Mouse (Mus musculus) embryonic stem cell, embryonic (primary cell): ENCODE data around the gene Slc48a1.

Experiments
- CTCF ChIA-PET, 4 experiments: fragments of 300-600 bp in 2 of 4; fragments of 350-600 bp in 2 of 4; sonication (Branson Sonifier 250); formaldehyde crosslinking; loops; one replicate each; lab custom pipeline; 2022; ENCODE audit warnings: inconsistent platforms in 2 of 4; lab: Charles Lee
- POLR2A ChIA-PET, 4 experiments: fragments of 300-600 bp in 2 of 4; fragments of 350-600 bp in 2 of 4; sonication (Branson Sonifier 250); formaldehyde crosslinking; loops; one replicate each; lab custom pipeline; 2022; ENCODE audit warnings: antibody characterized with exemption in 4 of 4, inconsistent platforms in 1 of 4; lab: Charles Lee

The Slc48a1 gene

DNA sequence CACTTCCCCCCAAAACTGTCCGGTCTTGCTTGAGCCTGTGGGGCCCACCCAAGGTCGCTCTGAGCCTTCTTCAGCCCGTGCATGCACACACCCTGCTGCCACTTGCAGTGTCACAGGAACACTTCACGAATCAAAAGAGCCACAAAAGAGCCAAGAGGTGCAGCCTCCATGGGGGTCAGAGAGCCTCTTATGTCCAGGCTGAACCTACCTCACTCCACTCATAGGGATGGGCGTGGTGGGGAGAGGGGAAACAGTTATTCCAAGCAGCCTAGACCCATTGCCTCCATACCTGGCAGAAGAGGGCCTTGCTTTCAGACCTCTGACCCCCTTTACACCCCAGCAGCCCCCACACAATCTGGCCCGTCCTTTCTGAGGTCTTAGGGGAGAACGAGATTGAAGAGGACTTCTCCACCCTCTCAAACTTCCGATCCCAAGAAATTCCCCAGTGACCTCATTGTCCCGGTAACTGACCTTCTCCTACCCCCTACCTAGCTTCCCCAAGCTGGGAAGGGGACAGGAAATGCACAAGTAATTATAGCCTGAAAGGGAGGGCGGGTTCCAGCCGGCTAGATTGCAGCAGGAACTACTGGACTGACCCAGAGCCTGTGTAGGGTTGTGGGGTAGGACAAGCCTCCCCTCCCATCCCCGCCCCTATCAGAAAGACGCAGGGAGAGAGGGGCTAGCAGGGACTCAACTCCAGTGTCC, 13.1 kb upstream of the Slc48a1 start:
- ChIA-PET CTCF (interaction anchor here in 1 of 4 experiments (1.1 to 2.3 kb wide), 4 partner anchors 11 to 100 kb away, joined by 3 to 10 read pairs (median 8); no protein-coding TSS in a partner anchor), POLR2A (interaction anchor here in 3 of 4 experiments (1.0 to 1.5 kb wide), 6 partner anchors 9 to 19 kb away, joined by 3 to 4 read pairs (median 4); no protein-coding TSS in a partner anchor)

DNA sequence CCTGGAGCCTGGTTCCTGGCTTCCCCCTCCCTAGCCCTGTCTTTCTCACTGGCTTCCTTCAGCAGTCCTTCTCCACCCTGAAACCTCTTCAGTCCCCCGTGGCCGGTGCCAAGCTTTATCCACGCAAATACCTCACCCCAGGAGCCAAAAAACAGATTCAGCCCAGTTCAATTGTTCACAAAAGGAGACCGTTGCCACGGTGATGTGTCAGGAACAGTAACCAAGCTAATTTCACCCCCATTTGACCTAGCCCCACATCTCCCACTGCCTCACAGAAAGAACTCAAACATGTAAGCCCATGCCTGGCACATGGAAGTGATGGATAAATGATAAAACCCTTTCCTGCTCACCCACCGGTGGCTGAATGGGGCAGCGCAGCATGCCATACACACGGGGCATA, 12.1 kb upstream of the Slc48a1 start:
- ChIA-PET CTCF (interaction anchor here in 3 of 4 experiments (0.6 to 3.2 kb wide), 12 partner anchors 11 to 1925 kb away, joined by 3 to 24 read pairs (median 9); partner anchors contain the start of gene Tmem106c (in 2 of the 3)), POLR2A (interaction anchor here in 3 of 4 experiments (0.5 to 3.3 kb wide), 8 partner anchors 10 to 22 kb away, joined by 3 to 20 read pairs (median 4); no protein-coding TSS in a partner anchor)

DNA sequence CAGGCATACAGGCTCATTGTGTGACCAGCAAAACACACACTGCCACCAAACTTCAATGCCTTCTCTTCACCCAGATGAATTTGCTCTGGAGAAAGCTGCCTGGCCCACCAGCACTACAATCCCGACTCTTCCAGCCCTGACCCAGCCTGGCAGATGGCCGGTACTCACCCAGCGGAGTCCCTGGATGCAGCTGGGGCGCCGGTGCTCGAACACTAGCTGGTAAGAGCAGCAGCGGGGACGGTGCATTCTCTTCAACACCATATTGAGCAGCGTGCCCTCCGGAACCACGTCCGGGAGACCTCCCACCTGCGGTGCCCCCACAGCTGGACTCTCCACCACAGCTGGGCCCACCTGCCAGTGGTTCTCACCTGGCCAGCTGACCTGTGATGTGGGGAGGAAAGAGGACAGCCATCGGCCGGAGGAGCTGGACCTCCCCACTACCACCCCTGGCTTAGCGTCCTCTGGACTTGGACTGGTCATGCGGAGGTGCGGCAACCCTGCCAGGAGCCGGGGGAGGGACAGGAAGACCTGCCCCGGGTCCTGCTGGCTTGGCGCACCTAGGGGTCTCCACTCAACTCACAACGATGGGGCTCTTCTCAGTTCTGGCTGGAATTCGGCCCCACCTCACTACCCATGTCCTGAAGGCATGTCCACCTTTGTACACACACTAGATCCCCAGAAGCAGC, 11.6 kb upstream of the Slc48a1 start:
- CTCF ChIA-PET = interaction anchor here (0.5 to 3.2 kb wide), 23 partner anchors 10 to 1924 kb away, joined by 3 to 24 read pairs (median 6); partner anchors contain the start of gene Tmem106c (in 2 of the 4)
- POLR2A ChIA-PET = interaction anchor here in 2 of 4 experiments (0.8 to 3.3 kb wide), 8 partner anchors 10 to 236 kb away, joined by 3 to 20 read pairs (median 6); no protein-coding TSS in a partner anchor

DNA sequence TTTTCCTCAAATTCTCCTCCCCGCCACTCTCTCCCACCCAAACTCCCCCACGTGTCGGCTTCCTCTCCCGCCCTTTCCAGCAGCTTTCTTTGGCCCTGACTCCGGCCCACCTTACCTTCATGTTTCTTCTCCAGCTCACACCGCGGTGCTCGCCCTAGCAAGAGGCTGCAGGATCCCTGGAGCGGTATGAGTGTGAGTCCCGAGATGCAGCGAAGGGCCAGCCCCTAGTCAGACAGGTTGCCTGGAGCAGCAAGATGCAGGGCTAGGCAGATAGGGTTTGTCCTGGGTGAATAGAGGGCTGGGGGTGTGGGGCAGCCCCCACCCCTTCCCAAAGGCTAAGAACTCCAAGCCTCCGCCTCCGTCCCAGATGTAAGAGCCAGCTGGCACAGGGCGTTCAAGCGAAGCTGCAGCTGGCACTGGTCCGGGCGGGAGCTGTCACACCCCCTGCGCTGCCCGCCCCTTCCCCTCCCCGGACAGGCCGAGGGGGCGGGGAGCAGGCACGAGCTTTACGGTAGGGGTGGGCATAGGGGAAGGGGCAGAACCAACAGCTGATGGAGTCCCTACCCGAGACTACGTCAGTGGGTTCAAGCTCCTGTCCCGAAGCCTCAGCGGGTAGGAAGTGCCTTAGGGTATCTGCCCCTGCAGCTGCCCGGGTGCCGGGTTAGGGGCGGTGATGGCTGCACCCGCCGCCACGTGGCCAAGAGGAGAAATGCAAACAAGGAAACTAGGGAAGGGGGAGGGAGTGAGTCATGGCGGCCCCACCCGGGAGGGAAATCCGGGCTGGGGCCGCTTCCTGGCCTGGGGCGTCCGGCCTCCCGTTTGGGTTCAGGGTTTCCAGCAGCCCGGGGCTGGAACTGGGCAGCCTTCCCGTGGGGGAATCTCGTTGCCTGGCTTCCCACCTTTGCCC, 10.8 kb upstream of the Slc48a1 start, which contains the start of gene Rapgef3:
Gene Rapgef3, minus strand, starts transcription at position 693 of the 907 bp plus-strand sequence.
- POLR2A ChIA-PET = interaction anchor here in 3 of 4 experiments (0.7 to 3.3 kb wide), 9 partner anchors 11 to 237 kb away, joined by 3 to 20 read pairs (median 4); no protein-coding TSS in a partner anchor
- CTCF ChIA-PET = interaction anchor here (0.5 to 3.2 kb wide), 25 partner anchors 9 to 401 kb away, joined by 3 to 24 read pairs (median 5); partner anchors contain the start of genes Tmem106c (in 2 of the 4) and Slc48a1 (in 1 of the 4)

DNA sequence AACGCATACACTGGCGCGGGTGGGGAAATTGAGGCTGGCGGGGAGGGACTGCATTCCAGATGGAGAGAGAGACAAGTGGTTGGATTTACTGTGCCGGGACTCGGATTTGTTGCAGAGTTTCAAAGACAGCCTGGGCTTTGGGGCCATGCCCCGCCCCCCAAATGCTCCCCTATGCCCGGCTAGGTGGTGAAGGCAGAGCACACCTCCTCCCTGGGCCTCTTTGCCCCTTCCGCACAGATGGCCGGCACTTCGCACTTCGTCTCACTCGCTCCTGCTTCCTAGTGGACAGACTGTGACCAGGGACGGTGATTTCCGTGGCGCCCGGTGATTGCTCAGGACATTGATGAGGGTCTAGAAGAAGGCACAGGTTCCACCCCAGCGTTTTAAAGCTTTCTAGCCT, 10.1 kb upstream of the Slc48a1 start:
- CTCF ChIA-PET = interaction anchor here (0.9 to 4.4 kb wide), 15 partner anchors 8 to 105 kb away, joined by 3 to 24 read pairs (median 9); partner anchors contain the start of gene Slc48a1 (in 1 of the 4)
- POLR2A ChIA-PET = interaction anchor here in 3 of 4 experiments (0.7 to 3.3 kb wide), 9 partner anchors 8 to 40 kb away, joined by 3 to 20 read pairs (median 4); no protein-coding TSS in a partner anchor

DNA sequence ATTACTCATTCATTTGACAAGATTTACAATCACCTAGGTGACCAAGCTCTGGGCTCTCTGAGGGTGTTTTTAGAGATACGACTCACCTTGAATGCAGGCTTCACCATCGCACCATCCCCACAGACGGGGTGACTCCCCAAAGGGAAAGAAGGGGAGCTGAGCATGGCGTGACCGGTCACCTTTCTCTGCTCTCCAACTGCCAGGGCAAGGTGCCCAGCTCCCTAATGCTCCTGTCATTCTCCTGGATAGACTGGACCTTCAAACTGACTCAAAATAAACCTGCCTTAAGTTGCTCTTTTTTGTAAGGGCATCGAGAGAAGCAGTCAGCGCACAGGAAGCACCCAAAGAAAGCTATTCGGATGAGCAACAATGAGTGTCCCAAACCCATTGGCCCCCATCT, 8.0 kb upstream of the Slc48a1 start:
- ChIA-PET CTCF (interaction anchor here in 3 of 4 experiments (0.6 to 4.4 kb wide), 6 partner anchors 12 to 107 kb away, joined by 3 to 15 read pairs (median 4); no protein-coding TSS in a partner anchor), POLR2A (interaction anchor here in 2 of 4 experiments (1.1 to 2.1 kb wide), 4 partner anchors 9 to 11 kb away, joined by 3 to 11 read pairs (median 4); no protein-coding TSS in a partner anchor)

DNA sequence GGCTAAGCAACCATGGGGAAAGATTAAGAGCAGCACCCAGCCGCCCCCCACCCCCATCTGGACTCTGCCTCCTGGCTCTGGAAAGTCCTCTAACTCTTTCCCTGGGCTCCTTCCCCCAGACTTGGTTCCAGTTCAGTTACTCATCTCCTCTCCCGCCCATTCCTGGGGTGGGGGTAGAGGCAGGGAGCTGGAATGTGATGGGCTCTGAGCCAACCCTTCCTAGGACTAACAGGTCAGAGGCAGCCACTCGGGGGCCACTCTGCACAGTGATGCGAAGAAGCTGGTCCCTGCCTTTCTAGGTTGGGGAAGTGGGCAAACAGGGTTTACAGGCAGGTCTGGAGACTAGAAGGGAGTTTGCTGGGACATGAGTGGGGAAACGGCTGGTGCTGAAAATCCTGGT, 5.2 kb upstream of the Slc48a1 start:
- CTCF ChIA-PET = interaction anchor here in 2 of 4 experiments (0.6 to 1.6 kb wide), 4 partner anchors 10 to 129 kb away, joined by 3 to 5 read pairs (median 4); no protein-coding TSS in a partner anchor

DNA sequence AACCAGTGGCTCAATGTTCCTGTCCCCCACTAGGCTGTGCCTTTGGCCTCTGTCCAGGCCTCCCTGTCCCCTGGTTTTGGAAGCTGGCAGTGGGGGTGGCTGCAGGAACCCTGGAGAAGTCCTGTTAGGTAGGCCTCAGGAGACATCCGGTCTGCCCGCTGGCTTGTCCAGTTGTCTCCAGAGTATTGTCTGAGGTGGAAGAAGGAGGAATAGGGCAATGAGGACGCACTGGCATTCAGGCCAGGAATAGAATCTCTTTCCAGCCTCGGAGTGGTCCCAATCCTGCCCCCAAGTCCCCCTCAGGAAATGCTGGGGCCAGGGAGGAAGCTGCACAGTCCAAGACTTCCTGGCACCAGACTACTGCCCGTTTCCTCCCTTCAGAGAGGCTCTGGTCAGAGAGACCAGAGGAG, 4.4 kb upstream of the Slc48a1 start:
- ChIA-PET CTCF (interaction anchor here in 2 of 4 experiments (0.7 to 1.6 kb wide), 2 partner anchors 9 to 13 kb away, joined by 4 to 6 read pairs; no protein-coding TSS in a partner anchor), POLR2A (no interaction called here)

More for the DNA sequence above, 5.2 kb upstream of the Slc48a1 start:
- POLR2A ChIA-PET = interaction anchor here in 1 of 4 experiments (0.5 to 1.8 kb wide), 2 partner anchors 15 to 989 kb away, joined by 7 to 11 read pairs; no protein-coding TSS in a partner anchor

DNA sequence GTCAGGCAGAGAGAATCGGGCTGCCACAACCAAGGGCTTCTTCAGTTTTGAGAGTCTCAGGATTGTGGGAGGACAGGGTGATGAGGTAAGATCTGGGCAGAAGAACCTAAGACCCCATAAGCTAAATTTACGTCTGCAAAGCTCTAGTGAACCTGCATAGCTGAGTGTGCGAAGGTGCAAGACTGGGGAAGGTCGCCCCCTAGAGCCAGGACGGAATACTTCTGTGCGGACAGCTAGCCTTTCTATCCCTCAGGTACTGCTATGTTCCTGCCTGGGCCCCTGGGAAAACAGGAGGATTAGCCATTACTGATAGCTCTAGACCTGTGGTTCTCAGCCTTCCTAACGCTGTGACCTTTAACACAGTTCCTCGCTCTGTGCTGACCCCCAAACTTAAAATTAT, 1.8 kb upstream of the Slc48a1 start:
- ChIA-PET POLR2A (interaction anchor here in 2 of 4 experiments (0.6 to 2.0 kb wide), 11 partner anchors 8 to 82 kb away, joined by 3 to 9 read pairs (median 3); no protein-coding TSS in a partner anchor), CTCF (interaction anchor here (0.5 to 3.4 kb wide), 60 partner anchors 8 to 932 kb away, joined by 3 to 53 read pairs (median 4); partner anchors contain the start of genes Rapgef3 (in 4 of the 4), Ccdc65 (in 1 of the 4) and Tmem106c (in 1 of the 4))

DNA sequence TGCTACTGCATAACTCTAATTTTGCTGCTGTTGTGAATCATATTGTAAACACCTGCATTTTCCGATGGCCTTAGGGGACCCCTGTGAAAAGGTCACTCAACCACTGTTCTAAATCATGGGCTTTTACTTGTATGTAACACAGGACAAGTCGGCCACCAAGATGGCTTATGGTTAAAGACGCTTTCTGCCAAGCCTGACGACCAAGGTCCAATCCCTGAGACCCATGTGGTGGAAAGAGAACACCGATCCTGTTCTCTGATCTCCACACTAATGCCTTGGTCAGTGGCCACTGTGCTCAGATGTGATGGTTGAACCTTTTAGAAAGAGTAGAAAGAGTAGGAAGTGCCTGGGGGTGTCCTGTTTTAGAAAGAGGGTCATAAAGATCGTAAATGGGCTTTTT, 1.4 kb upstream of the Slc48a1 start:
- CTCF ChIA-PET = interaction anchor here (0.5 to 3.4 kb wide), 59 partner anchors 9 to 931 kb away, joined by 3 to 53 read pairs (median 5); partner anchors contain the start of genes Rapgef3 (in 4 of the 4), Ccdc65 (in 1 of the 4) and Tmem106c (in 1 of the 4)

DNA sequence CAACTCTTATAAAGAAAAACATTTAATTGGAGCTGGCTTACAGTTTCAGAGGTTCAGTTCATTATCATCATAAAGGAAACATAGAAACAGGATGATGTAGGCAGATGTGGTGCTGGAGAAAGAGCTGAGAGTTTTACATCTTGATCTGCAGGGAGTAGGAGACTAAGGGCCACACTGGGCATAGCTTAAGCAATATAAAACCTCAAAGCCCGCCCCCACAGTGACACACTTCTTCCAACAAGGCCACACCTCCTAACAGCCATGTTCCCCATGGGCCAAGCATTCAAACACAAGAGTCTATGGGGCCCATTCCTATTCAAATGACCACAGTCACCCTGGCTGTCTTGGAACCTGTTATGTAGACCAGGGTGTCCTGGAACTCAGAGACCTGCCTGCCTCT, 1.3 kb downstream of the Slc48a1 start:
- ChIA-PET POLR2A (interaction anchor here in 3 of 4 experiments (0.6 to 1.6 kb wide), 9 partner anchors 9 to 1102 kb away, joined by 3 to 4 read pairs (median 3); no protein-coding TSS in a partner anchor), CTCF (interaction anchor here in 3 of 4 experiments (0.6 to 2.6 kb wide), 6 partner anchors 11 to 345 kb away, joined by 3 to 7 read pairs (median 6); partner anchors contain the start of gene Rapgef3 (in 1 of the 3))

More for the DNA sequence above, 1.4 kb upstream of the Slc48a1 start:
- POLR2A ChIA-PET = interaction anchor here in 2 of 4 experiments (0.6 to 2.0 kb wide), 11 partner anchors 8 to 83 kb away, joined by 3 to 9 read pairs (median 3); no protein-coding TSS in a partner anchor

DNA sequence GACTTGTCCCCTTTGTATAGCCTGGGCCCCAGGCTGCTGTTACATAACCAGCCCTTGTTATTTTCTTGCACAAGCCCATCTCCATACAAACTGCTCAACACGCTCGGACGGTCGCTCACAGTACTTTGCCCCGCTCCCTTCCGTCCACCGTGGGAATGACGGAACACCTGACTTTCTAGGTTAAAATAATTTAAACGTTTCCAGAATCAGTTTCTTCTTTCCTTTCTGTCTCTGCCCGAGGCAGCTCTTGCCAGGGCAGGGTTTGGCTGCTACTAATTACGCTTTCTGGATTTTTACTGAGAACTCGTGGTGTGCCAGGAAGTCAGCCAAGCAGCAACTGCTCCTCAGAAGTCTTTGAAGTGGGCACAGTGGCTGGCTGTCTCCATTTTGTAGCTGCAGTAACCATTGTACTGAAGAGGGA, 2.3 kb downstream of the Slc48a1 start:
- CTCF ChIA-PET = interaction anchor here in 3 of 4 experiments (0.5 to 4.0 kb wide), 3 partner anchors 56 to 113 kb away, joined by 4 to 24 read pairs (median 6); no protein-coding TSS in a partner anchor

DNA sequence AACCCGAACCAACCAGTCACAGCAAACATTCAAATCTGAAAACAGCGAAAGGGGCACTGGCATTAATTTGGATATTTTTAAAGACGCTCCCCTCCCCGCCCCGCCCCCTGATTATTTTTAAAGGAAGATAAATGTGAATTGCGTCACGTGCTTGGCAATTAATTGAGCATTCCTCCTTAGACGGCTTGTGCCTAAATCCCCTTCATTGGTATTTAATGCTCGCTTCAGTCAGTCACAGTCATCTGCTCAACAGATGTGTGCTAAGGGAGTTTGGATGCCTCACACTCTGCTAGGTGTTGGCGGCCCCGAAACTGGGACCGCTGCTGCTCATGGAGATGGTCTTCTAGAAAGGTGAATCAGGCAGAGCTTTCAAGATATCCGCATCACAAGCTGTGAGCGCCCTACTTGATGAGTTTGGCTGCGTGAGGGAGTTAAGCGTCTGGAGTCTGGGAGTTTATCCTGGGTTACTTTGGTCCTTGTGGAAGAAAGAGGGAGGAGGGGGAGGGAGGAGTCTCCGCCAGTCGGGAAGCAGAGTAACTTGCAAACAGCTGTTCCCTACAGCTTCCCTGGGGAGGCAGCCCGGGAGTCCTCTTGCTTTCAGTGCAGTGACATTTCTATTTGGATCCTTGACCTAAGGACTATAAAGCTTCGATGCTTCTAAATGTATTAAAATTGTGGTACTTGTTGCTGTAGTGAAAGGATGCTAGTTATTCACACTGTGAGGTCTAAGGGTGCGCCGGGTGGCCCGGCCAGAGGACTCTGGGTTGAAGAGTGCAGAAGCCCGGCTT, 3.8 kb downstream of the Slc48a1 start:
- CTCF ChIA-PET = interaction anchor here (0.6 to 4.1 kb wide), 46 partner anchors 8 to 1897 kb away, joined by 3 to 48 read pairs (median 4); partner anchors contain the start of genes Rapgef3 (in 2 of the 4) and Tmem106c (in 1 of the 4)

More for the DNA sequence above, 2.3 kb downstream of the Slc48a1 start:
- POLR2A ChIA-PET = interaction anchor here in 3 of 4 experiments (0.6 to 2.6 kb wide), 6 partner anchors 9 to 675 kb away, joined by 3 to 7 read pairs (median 4); no protein-coding TSS in a partner anchor

DNA sequence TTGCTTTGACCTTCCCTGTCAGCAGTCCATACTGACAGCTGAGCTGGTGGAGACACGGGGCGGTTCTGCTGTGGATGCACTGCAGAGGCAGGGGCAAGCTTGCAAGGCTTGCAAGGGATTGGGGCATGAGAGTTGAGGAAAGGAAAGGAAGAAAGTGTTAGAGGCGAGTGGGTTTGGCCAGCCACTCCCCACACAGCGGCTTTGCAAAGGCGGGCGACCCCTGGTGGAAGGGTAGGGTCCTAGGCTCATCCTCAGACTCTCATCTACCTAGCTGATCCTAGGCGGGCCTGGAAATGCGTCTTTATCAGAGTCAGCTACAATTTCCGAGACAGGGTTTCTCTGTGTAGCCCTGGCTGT, 4.4 kb downstream of the Slc48a1 start:
- ChIA-PET POLR2A (interaction anchor here in 2 of 4 experiments (0.9 to 2.6 kb wide), 9 partner anchors 12 to 117 kb away, joined by 3 to 7 read pairs (median 3); no protein-coding TSS in a partner anchor), CTCF (interaction anchor here (0.6 to 4.1 kb wide), 50 partner anchors 8 to 1896 kb away, joined by 3 to 48 read pairs (median 4); partner anchors contain the start of genes Rapgef3 (in 2 of the 4) and Tmem106c (in 2 of the 4))

More for the DNA sequence above, 3.8 kb downstream of the Slc48a1 start:
- POLR2A ChIA-PET = interaction anchor here in 2 of 4 experiments (0.9 to 2.6 kb wide), 10 partner anchors 11 to 117 kb away, joined by 3 to 7 read pairs (median 3); no protein-coding TSS in a partner anchor
